Mouse (Mus musculus): Measurements from ENCODE around the gene Musk. TPM values are rescaled to one million over a fixed set of nuclear protein-coding genes. Genes with fewer than 3 reads are reported as not detected.

Musk gene
- total and polyA plus RNA-seq, 3 experiments: not detected

DNA sequence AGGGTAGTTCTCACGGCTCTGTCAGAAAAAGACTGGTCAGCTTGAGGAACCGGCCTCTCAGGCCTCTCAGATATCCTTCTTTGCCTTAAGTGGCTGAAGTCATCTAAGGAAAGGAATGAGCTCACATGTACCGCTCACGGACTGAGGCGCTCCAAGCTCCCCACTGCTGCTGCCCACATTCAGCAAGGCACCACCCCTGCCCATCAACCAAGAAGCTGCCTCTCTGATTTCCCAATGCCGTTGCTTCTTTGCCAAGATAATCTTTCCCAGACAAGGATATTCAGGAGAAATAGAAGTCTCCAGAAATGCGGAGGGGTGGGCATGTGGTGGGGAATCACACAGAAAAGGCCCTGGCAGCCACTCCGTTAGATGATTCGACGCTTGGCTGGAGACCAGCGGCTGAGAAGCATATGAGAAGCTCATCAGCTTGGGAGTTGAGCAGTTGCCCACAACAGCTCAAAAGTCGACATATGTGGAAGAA lies 115.1 kb downstream of the Musk start:
- no peak for TF ChIP-seq NELFE (IDR thresholded peaks at IDR 0.05; ENCODE audit: low read depth, low read length)
- TF ChIP-seq MYB (IDR thresholded peaks at IDR 0.05; ENCODE audit: low read depth, low read length): no peak
- TF ChIP-seq RAD21 (IDR thresholded peaks at IDR 0.05; ENCODE audit: low read depth, low read length): no peak
- Histone ChIP-seq H3K4me3 (ENCODE audit: control insufficient read depth in 1 of 2, insufficient read depth in 1 of 2, low read depth in 2 of 2, low read length in 2 of 2) (no peak overlapping the region), H3K36me3 (ENCODE audit: control insufficient read depth in 1 of 2, insufficient read depth in 2 of 2, low read length in 2 of 2) (no peaks in the 10 kb centered on the region), H3K27ac (ENCODE audit: control insufficient read depth, low read depth, low read length) (no peak overlapping the region), H3K9ac (ENCODE audit: control insufficient read depth, low read depth, low read length, poor library complexity, severe bottlenecking) (no peak overlapping the region), H3K79me2 (ENCODE audit: control insufficient read depth, insufficient read depth, low read length, poor library complexity) (no peaks in the 10 kb centered on the region), H3K27me3 (ENCODE audit: control insufficient read depth in 1 of 2, insufficient read depth in 2 of 2, low read length in 2 of 2) (no peaks in the 10 kb centered on the region), H3K9me3 (replicated peaks; ENCODE audit: insufficient read depth, low read length) (no peaks in the 10 kb centered on the region), H3K4me1 (ENCODE audit: control insufficient read depth in 1 of 2, insufficient read depth in 2 of 2, low read length in 2 of 2) (no peaks in the 10 kb centered on the region)
- no peak for DNase-seq (ENCODE audit: low read depth, low spot score)

DNA sequence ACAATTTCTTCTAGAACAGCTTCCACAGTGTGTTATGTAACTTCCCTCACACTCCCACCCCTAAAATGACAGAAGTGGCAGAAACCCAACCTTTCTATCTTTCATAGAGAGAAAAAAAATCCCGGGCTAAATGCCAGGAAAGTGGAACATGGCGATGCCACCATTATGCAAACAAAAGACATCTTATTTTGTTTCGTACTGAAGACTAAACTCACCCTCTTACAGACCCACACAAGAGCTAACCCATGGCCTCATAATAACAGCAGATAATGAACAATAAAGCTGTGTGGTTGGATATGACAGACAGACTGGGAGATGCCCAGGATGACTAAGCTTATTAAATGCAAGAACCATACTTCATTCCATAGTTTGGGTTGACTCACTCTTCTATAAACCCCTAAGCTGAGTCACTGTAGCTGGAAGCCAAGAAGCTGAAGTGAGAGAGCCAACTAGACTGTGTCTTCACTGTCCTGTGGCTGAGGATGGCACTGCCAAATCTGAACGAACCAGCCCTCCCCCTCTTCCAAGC lies 116.3 kb downstream of the Musk start:
- no peak overlapping the region for H3K4me3 ChIP-seq (ENCODE audit: control insufficient read depth in 1 of 2, insufficient read depth in 1 of 2, low read depth in 2 of 2, low read length in 2 of 2)
- H3K79me2 ChIP-seq (ENCODE audit: control insufficient read depth, insufficient read depth, low read length, poor library complexity): no peaks in the 10 kb centered on the region
- no peak for DNase-seq (ENCODE audit: low read depth, low spot score)
- TF ChIP-seq ZMIZ1 (IDR thresholded peaks at IDR 0.05; ENCODE audit: low read depth, low read length) (no peak), CTCF (IDR thresholded peaks at IDR 0.05 in 2 of 3, conservative IDR thresholded peaks at IDR 0.05 in 1 of 3; ENCODE audit: control insufficient read depth in 1 of 3, insufficient read depth in 1 of 3, low read depth in 2 of 3, low read length in 3 of 3, poor library complexity in 1 of 3, severe bottlenecking in 1 of 3) (no peak), MYC (IDR thresholded peaks at IDR 0.05; ENCODE audit: low read depth, low read length) (no peak), MAX (IDR thresholded peaks at IDR 0.05; ENCODE audit: low read length) (no peak)
- no peaks in the 10 kb centered on the region for H3K4me1 ChIP-seq (ENCODE audit: control insufficient read depth in 1 of 2, insufficient read depth in 2 of 2, low read length in 2 of 2)
- no peak overlapping the region for H3K27ac ChIP-seq (ENCODE audit: control insufficient read depth, low read depth, low read length)
- no peaks in the 10 kb centered on the region for H3K9me3 ChIP-seq (replicated peaks; ENCODE audit: insufficient read depth, low read length)
- no peaks in the 10 kb centered on the region for H3K27me3 ChIP-seq (ENCODE audit: control insufficient read depth in 1 of 2, insufficient read depth in 2 of 2, low read length in 2 of 2)
- no peak overlapping the region for H3K9ac ChIP-seq (ENCODE audit: control insufficient read depth, low read depth, low read length, poor library complexity, severe bottlenecking)
- H3K36me3 ChIP-seq (ENCODE audit: control insufficient read depth in 1 of 2, insufficient read depth in 2 of 2, low read length in 2 of 2): no peaks in the 10 kb centered on the region

DNA sequence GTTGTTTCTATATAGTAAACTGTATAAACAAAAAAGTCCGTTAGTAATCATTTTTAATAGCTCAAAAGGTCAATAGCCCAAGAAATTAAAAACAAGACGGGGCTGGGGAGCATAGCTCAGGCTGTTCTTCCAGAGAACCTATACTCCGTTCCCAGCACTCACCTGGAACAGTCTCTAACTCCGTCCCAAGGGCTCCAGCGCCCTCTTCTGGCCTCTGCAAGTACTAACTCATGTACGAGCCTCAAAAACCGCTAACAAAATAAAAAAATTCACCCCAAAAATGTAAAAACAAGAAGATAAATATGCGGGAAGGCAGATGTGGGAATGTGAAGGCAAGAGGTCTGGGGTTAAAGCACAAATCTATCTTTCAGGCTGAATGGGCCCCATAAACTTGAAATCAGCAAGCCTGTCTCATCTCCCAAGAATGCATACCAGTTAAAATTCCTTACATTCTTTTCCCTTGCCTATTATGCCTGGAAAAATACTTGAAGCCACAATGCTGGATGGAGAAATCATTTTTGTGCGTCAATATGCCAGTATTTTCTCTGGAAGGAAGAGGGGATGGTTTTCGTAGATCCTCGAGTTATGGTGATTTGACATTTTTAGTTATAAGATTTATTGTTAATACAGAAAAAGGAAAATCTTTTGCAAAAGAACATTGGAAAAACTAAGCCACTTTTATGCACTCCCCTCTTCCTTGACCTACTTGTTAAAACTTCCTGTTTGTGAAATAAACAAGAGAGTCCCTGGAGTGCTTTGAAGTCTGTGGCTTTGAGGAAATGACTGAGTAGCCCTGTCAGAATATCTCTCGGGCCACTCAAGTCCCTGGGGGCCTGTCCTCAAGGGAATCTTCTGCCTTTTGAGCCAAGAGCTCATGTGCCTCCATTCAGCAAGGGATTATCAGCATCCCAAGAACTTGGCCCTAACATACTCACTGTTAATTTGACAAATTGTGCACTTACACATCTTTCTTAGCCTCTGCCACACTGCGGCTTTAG lies 127.7 kb downstream of the Musk start:
- Histone ChIP-seq H3K79me2 (ENCODE audit: control insufficient read depth, insufficient read depth, low read length, poor library complexity) (no peaks in the 10 kb centered on the region), H3K9me3 (replicated peaks; ENCODE audit: insufficient read depth, low read length) (no peaks in the 10 kb centered on the region), H3K27ac (ENCODE audit: control insufficient read depth, low read depth, low read length) (no peak overlapping the region), H3K27me3 (ENCODE audit: control insufficient read depth in 1 of 2, insufficient read depth in 2 of 2, low read length in 2 of 2) (no peaks in the 10 kb centered on the region), H3K4me1 (ENCODE audit: control insufficient read depth in 1 of 2, insufficient read depth in 2 of 2, low read length in 2 of 2) (no peaks in the 10 kb centered on the region), H3K9ac (ENCODE audit: control insufficient read depth, low read depth, low read length, poor library complexity, severe bottlenecking) (no peak overlapping the region), H3K4me3 (ENCODE audit: control insufficient read depth in 1 of 2, insufficient read depth in 1 of 2, low read depth in 2 of 2, low read length in 2 of 2) (no peak overlapping the region), H3K36me3 (ENCODE audit: control insufficient read depth in 1 of 2, insufficient read depth in 2 of 2, low read length in 2 of 2) (no peaks in the 10 kb centered on the region)
- TF ChIP-seq RAD21 (IDR thresholded peaks at IDR 0.05; ENCODE audit: low read depth, low read length): peak; percentile 19; the same call in 1 of the 2 replicates
- peak; percentile 19 for TF ChIP-seq SMC3 (IDR thresholded peaks at IDR 0.05; ENCODE audit: low read depth, low read length)
- TF ChIP-seq CTCF (IDR thresholded peaks at IDR 0.05 in 2 of 3, conservative IDR thresholded peaks at IDR 0.05 in 1 of 3; ENCODE audit: control insufficient read depth in 1 of 3, insufficient read depth in 1 of 3, low read depth in 2 of 3, low read length in 3 of 3, poor library complexity in 1 of 3, severe bottlenecking in 1 of 3): peak in 2 of 3 experiments; percentile 13 to 34; a peak in 2 of 6 replicates
- no peak for TF ChIP-seq NRF1 (IDR thresholded peaks at IDR 0.05; ENCODE audit: insufficient read depth, low read depth, low read length, poor library complexity, severe bottlenecking)
- no peak for DNase-seq (ENCODE audit: low read depth, low spot score)
